Mouse (Mus musculus): Measurements from ENCODE around the gene Hist1h1d. TPM values are rescaled to one million over a fixed set of nuclear protein-coding genes. Genes with fewer than 3 reads are reported as not detected.
A peak's percentile ranks its signal among the peaks of the same experiment; 100 is the strongest.
"Not testable (repeated sequence)": the region's sequence is repeated elsewhere in the genome, so short reads cannot be mapped to it uniquely, and the experiment has no call there.

Gene Hist1h1d
- polyA plus RNA-seq, 1 experiment from 2014 or later = 0.07 TPM

DNA sequence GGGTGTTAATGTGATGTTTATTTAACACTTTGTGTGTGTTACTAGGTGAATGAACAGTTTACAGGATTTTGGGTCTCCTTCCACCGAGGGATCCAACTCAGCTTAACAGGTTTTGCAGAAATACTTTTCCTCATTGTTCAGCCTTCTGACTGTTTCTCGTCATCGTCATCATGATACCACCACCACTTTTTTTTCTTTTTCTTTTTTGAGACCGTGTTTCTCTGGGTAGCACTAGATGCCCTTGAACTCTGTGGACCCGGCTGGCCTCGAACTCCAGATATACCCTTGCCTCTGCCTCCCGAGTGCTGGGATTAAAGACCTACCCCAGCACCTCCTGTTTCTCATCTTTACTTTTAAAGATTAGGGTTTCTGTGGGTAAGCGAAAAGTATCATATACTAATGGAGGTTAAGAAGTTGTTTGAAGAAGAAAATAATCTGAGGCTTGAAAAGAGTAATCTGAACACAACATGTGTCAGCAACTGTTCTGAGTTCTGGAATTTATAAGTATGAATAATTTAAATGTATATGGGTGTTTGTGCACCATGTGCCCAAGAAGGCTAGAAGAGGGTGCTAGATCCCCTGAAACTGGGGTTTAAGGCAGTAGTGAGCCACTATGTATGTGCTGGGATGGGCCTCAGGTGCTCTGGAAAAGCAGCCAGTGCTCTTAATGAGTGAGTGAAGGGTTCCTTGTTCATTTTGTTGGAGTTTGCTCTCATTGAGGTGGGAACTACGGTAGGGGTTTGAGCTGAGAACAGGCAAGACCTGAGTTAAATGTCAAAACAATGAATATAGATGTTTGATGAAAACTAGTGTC lies 20.6 kb upstream of the Hist1h1d start:
- Histone ChIP-seq H3K4me1 (ENCODE audit: control insufficient read depth, insufficient read depth, low read length) (peaks cover 31% of the 10 kb centered on the region), H3K36me3 (ENCODE audit: control insufficient read depth, insufficient read depth, low read length) (no peaks in the 10 kb centered on the region), H3K27ac (ENCODE audit: low read depth, low read length) (peak overlapping the region; percentile 96; the same call in 1 of the 2 replicates), H3K27me3 (ENCODE audit: control insufficient read depth, insufficient read depth, low read length) (no peaks in the 10 kb centered on the region), H3K9ac (replicated peaks; ENCODE audit: low read depth, low read length) (peak overlapping the region; percentile 64; the same call in 1 of the 2 replicates), H3K4me2 (ENCODE audit: low read depth, low read length) (peak overlapping the region; percentile 70), H3K4me3 (ENCODE audit: low read depth, low read length) (peak overlapping the region; percentile 42), H3K9me3 (ENCODE audit: control insufficient read depth, low read length) (no peaks in the 10 kb centered on the region)
- ATAC-seq (ENCODE audit: low read depth) = no peak
- WGBS = 27% methylated on average over 9 of the region's 9 CpGs

GRCm38 (mm10) chr13:23533560-23534367 lies 19.3 kb upstream of the Hist1h1d start, which contains the start of gene Hist1h2af:
TSS of gene Hist1h2af (plus strand) at chr13:23533906.
- not testable (repeated sequence) for H3K36me3 ChIP-seq (ENCODE audit: control insufficient read depth, insufficient read depth, low read length); H3K27me3 ChIP-seq (ENCODE audit: control insufficient read depth, insufficient read depth, low read length); H3K9me3 ChIP-seq (ENCODE audit: control insufficient read depth, low read length); H3K9ac ChIP-seq (replicated peaks; ENCODE audit: low read depth, low read length)
- peak within 1 kb of the TSS; percentile 70 for H3K27ac ChIP-seq (ENCODE audit: low read depth, low read length)
- 1% methylated on average over 22 of the region's 53 CpGs for WGBS
- peaks cover 31% of the 10 kb centered on the region for H3K4me1 ChIP-seq (ENCODE audit: control insufficient read depth, insufficient read depth, low read length)
- peak; percentile 32; the same call in 1 of the 2 replicates for ATAC-seq (ENCODE audit: low read depth)
- H3K4me3 ChIP-seq (ENCODE audit: low read depth, low read length) = peak within 1 kb of the TSS; percentile 40
- peak within 1 kb of the TSS; percentile 70 for H3K4me2 ChIP-seq (ENCODE audit: low read depth, low read length)

DNA sequence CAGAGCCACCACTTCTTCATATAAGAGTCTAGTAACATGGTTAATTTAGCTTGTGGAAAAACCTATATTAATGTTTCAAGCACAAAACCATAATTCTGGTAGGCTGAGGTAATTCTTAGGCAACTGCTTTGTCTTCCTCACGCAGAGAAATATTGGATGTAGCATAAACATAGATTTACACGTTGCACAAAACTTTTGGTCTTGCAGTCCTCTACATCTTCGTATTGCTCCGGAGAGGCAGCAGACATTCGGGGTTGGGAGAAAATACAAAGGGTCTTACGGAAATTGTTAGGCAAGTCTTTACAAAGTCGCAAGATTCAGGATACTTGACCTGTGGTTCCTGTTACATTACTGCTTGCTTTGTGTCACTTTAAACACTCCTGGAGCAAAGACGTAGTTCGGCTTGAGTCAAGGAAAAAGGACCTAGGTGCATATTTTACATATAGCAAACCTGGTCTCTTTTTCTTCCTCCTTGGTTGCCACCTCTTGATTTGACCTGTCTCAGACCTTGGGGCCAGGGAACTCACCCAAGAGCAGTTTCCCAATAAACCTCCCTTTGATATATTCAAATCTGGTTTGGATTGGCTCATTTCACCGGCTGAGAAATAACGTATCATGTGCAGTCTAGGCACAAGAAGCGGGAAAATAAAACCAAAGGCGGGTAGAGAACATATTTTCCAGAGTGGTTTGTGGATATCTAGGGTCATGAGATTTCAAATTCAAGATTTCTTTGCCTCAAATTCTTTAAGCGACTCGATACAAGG lies 18.5 kb upstream of the Hist1h1d start:
- Histone ChIP-seq H3K4me1 (ENCODE audit: control insufficient read depth, insufficient read depth, low read length) (peaks cover 31% of the 10 kb centered on the region), H3K9me3 (ENCODE audit: control insufficient read depth, low read length) (no peaks in the 10 kb centered on the region), H3K27me3 (ENCODE audit: control insufficient read depth, insufficient read depth, low read length) (no peaks in the 10 kb centered on the region), H3K9ac (replicated peaks; ENCODE audit: low read depth, low read length) (no peak overlapping the region; the same call in 1 of the 2 replicates), H3K36me3 (ENCODE audit: control insufficient read depth, insufficient read depth, low read length) (no peaks in the 10 kb centered on the region), H3K4me2 (ENCODE audit: low read depth, low read length) (peak overlapping the region; percentile 70), H3K4me3 (ENCODE audit: low read depth, low read length) (peak overlapping the region; percentile 40), H3K27ac (ENCODE audit: low read depth, low read length) (peak overlapping the region; percentile 39)
- WGBS = under 1% methylated on average over 15 of the region's 15 CpGs
- ATAC-seq (ENCODE audit: low read depth) = no peak

- not testable (repeated sequence) for H3K36me3 ChIP-seq (ENCODE audit: control insufficient read depth, insufficient read depth, low read length); H3K9ac ChIP-seq (replicated peaks; ENCODE audit: low read depth, low read length); H3K9me3 ChIP-seq (ENCODE audit: control insufficient read depth, low read length); H3K27me3 ChIP-seq (ENCODE audit: control insufficient read depth, insufficient read depth, low read length)
- peak within 1 kb of the TSS; percentile 70 for H3K4me2 ChIP-seq (ENCODE audit: low read depth, low read length)
- peak; percentile 90 for ATAC-seq (ENCODE audit: low read depth)
- peaks cover 27% of the 10 kb centered on the region for H3K4me1 ChIP-seq (ENCODE audit: control insufficient read depth, insufficient read depth, low read length)
- H3K4me3 ChIP-seq (ENCODE audit: low read depth, low read length) = peak within 1 kb of the TSS; percentile 40
- H3K27ac ChIP-seq (ENCODE audit: low read depth, low read length) = peak within 1 kb of the TSS; percentile 39
- under 1% methylated on average over 32 of the region's 62 CpGs for WGBS
Measured at GRCm38 (mm10) chr13:23535137-23536075, 17.7 kb upstream of the Hist1h1d start, which contains the start of gene Hist1h3g. TSS of gene Hist1h3g (plus strand) at chr13:23535422.

DNA sequence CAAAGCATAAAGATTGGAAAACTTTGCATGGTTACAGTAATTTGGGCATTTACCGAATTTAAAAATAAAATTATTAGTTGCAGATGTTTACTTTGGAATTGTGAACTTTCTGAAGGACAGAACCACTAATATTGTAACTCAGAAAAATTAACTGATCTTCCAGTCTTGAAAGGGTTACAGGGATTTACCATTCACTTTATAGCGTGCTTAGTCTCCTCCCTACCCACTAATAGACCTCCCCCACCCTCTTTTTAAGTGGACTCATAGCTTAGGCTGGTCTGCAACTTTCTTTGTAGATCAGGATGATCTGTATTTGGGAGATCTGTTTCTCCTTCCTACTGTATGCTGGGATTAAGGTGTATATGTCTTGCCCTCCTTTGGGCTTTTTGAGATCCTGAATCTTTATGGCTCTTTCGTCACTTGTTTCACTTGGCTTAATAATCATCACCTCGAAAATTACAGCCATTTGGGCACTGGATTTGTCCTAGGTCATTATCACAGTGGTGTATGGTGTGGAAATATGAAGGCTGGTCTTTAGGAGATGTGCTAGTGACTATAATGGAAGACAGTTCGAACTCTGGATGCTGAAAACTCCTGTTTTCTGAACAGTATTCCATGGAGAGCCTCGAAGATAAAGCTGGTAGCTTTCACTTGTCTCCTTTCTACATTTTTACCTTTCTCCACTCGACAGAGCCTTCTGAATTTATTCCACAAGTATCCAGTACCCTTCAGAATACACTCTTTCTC lies 16.8 kb upstream of the Hist1h1d start:
- Histone ChIP-seq H3K4me3 (ENCODE audit: low read depth, low read length) (peak overlapping the region; percentile 40), H3K27ac (ENCODE audit: low read depth, low read length) (no peak overlapping the region), H3K36me3 (ENCODE audit: control insufficient read depth, insufficient read depth, low read length) (no peaks in the 10 kb centered on the region), H3K27me3 (ENCODE audit: control insufficient read depth, insufficient read depth, low read length) (no peaks in the 10 kb centered on the region), H3K9ac (replicated peaks; ENCODE audit: low read depth, low read length) (no peak overlapping the region), H3K9me3 (ENCODE audit: control insufficient read depth, low read length) (no peaks in the 10 kb centered on the region), H3K4me1 (ENCODE audit: control insufficient read depth, insufficient read depth, low read length) (peaks cover 27% of the 10 kb centered on the region), H3K4me2 (ENCODE audit: low read depth, low read length) (peak overlapping the region; percentile 70)
- 20% methylated on average over 7 of the region's 7 CpGs for WGBS
- no peak for ATAC-seq (ENCODE audit: low read depth)

- no peak overlapping the region for H3K4me3 ChIP-seq (ENCODE audit: low read depth, low read length)
- no peaks in the 10 kb centered on the region for H3K9me3 ChIP-seq (ENCODE audit: control insufficient read depth, low read length)
- no peak overlapping the region for H3K4me2 ChIP-seq (ENCODE audit: low read depth, low read length)
- WGBS = 84% methylated on average over 3 of the region's 3 CpGs
- ATAC-seq (ENCODE audit: low read depth) = no peak
- H3K27me3 ChIP-seq (ENCODE audit: control insufficient read depth, insufficient read depth, low read length) = no peaks in the 10 kb centered on the region
- no peaks in the 10 kb centered on the region for H3K36me3 ChIP-seq (ENCODE audit: control insufficient read depth, insufficient read depth, low read length)
- no peak overlapping the region for H3K9ac ChIP-seq (replicated peaks; ENCODE audit: low read depth, low read length)
- H3K4me1 ChIP-seq (ENCODE audit: control insufficient read depth, insufficient read depth, low read length) = peaks cover 23% of the 10 kb centered on the region
- no peak overlapping the region for H3K27ac ChIP-seq (ENCODE audit: low read depth, low read length)
Measured at GRCm38 (mm10) chr13:23537006-23537710, 15.9 kb upstream of the Hist1h1d start.

GRCm38 (mm10) chr13:23538249-23538648 lies 14.8 kb upstream of the Hist1h1d start:
- no peak overlapping the region for H3K9ac ChIP-seq (replicated peaks; ENCODE audit: low read depth, low read length)
- peaks cover 12% of the 10 kb centered on the region for H3K4me1 ChIP-seq (ENCODE audit: control insufficient read depth, insufficient read depth, low read length)
- WGBS = 72% methylated on average over 5 of the region's 5 CpGs
- no peaks in the 10 kb centered on the region for H3K9me3 ChIP-seq (ENCODE audit: control insufficient read depth, low read length)
- H3K36me3 ChIP-seq (ENCODE audit: control insufficient read depth, insufficient read depth, low read length) = no peaks in the 10 kb centered on the region
- no peak overlapping the region for H3K4me3 ChIP-seq (ENCODE audit: low read depth, low read length)
- no peak for ATAC-seq (ENCODE audit: low read depth)
- H3K4me2 ChIP-seq (ENCODE audit: low read depth, low read length) = no peak overlapping the region
- H3K27ac ChIP-seq (ENCODE audit: low read depth, low read length) = no peak overlapping the region
- no peaks in the 10 kb centered on the region for H3K27me3 ChIP-seq (ENCODE audit: control insufficient read depth, insufficient read depth, low read length)
